8 mouse cellular contexts compared by ENCODE assay signal in genomic region chr7:56019930-56020253, GRCm38 (mm10). TPM values are rescaled to one million over a fixed set of nuclear protein-coding genes. Genes with fewer than 3 reads are reported as not detected.
A peak's percentile ranks its signal among the peaks of the same experiment; 100 is the strongest.
DNase-seq lines count a peak whose midpoint lies in the region; ATAC-seq and TF ChIP-seq lines count a peak whose summit lies in the region.

Gene Nipa1 (minus strand): TSS chr7:56019954.

- H3K36me3 ChIP-seq in thymus, adult 2 months (ENCODE audit: control insufficient read depth, insufficient read depth, low read length), result no peaks in the 10 kb centered on the region

- TF ChIP-seq POLR2A in thymus, adult 2 months (IDR thresholded peaks at IDR 0.05; ENCODE audit: control insufficient read depth, extremely low read depth, insufficient read depth, low read length, poor library complexity), result no peak
- TF ChIP-seq POLR2A in olfactory bulb, adult 2 months (IDR thresholded peaks at IDR 0.05; ENCODE audit: insufficient read depth, low read depth, low read length), result no peak

- no peak for DNase-seq in gastrocnemius, adult 2 months
- no peak for DNase-seq in gastrocnemius, postnatal 36 days
- no peak for DNase-seq in thymus, adult 2 months
- no peak for DNase-seq in thymus, postnatal 14 days
- DNase-seq in left cerebral cortex, postnatal 36 days (ENCODE audit: low spot score in 2 of 2), result no peak
- DNase-seq in c-Kit-positive CD71-positive TER-119-positive erythroid progenitor cells, embryonic 14.5 days (ENCODE audit: low spot score), result no peak

- H3K27me3 ChIP-seq in thymus, adult 2 months (ENCODE audit: control insufficient read depth, insufficient read depth, low read length), result peaks cover 2% of the 10 kb centered on the region; the same call in 1 of the 2 replicates

- TF ChIP-seq CTCF in gastrocnemius, adult 2 months (IDR thresholded peaks at IDR 0.05), result no peak
- no peak for TF ChIP-seq CTCF in thymus, adult 2 months (IDR thresholded peaks at IDR 0.05; ENCODE audit: borderline replicate concordance, control insufficient read depth, extremely low read depth, insufficient read depth, low read length, poor library complexity)
- TF ChIP-seq CTCF in olfactory bulb, adult 2 months (IDR thresholded peaks at IDR 0.05; ENCODE audit: insufficient read depth, low read depth, low read length), result no peak

- peak within 1 kb of the TSS; percentile 97 for H3K4me3 ChIP-seq in gastrocnemius, adult 2 months
- H3K4me3 ChIP-seq in thymus, adult 2 months (ENCODE audit: control insufficient read depth, insufficient read depth, low read length), result peak within 1 kb of the TSS; percentile 55
- peak within 1 kb of the TSS; percentile 59 for H3K4me3 ChIP-seq in olfactory bulb, adult 2 months (ENCODE audit: insufficient read depth, low read depth, low read length)

- ATAC-seq in megakaryocyte progenitor cell, adult 5-6 weeks (replicated peaks; ENCODE audit: poor library complexity), result no peak

- intact Hi-C loops in gastrocnemius, adult 2 months (cut with DNase I), result loop anchor here (2.0 kb wide), 1 partner anchor 29 kb away; no protein-coding TSS in a partner anchor
- intact Hi-C loops in gastrocnemius, postnatal 36 days (cut with DNase I), result no loop called here
- intact Hi-C loops in left cerebral cortex, postnatal 36 days (cut with DNase I), result loop anchor here (5.0 kb wide), 1 partner anchor 33 kb away; no protein-coding TSS in a partner anchor

- 54% methylated on average over 3 of the region's 3 CpGs for WGBS in thymus, adult 2 months
- 39% methylated on average over 3 of the region's 3 CpGs for WGBS in olfactory bulb, adult 2 months

- H3K27ac ChIP-seq in gastrocnemius, adult 2 months, result peak within 1 kb of the TSS; percentile 85
- H3K27ac ChIP-seq in thymus, adult 2 months (ENCODE audit: control insufficient read depth, insufficient read depth, low read length), result no peak within 1 kb of the TSS
- H3K27ac ChIP-seq in olfactory bulb, adult 2 months (ENCODE audit: insufficient read depth, low read depth, low read length), result peak within 1 kb of the TSS; percentile 36

- H3K4me1 ChIP-seq in thymus, adult 2 months (replicated peaks; ENCODE audit: control insufficient read depth, insufficient read depth, low read length), result peaks cover 10% of the 10 kb centered on the region
- no peaks in the 10 kb centered on the region for H3K4me1 ChIP-seq in olfactory bulb, adult 2 months (ENCODE audit: control insufficient read depth, insufficient read depth, low read length)

RNA-seq across cellular contexts. Expression of gene Nipa1, which starts in this region (rescaled TPM):
- 1 to 10 TPM; 2.5 to 3.5 TPM for total RNA-seq in gastrocnemius, adult 2 months (2021)
- total RNA-seq in gastrocnemius, postnatal 36 days (2021), result 1 to 10 TPM; 2.1 to 2.5 TPM
- polyA plus RNA-seq in thymus, adult 2 months (2012; rRNA removed), result 0.74 and 0.80 TPM in 2 replicates
- 10 to 100 TPM; 62.1 to 71.4 TPM for total RNA-seq in left cerebral cortex, postnatal 36 days (2021)
- 95.7 TPM in 1 of 2 replicates, not detected in the other for polyA plus RNA-seq in olfactory bulb, adult 2 months (2012; ENCODE audit: insufficient read depth, insufficient read length, low replicate concordance, missing spikeins)
- total RNA-seq in megakaryocyte progenitor cell, adult 5-6 weeks (2015), result 2.6 and 3.4 TPM in 2 replicates
- 3.5 and 4.9 TPM in 2 replicates for total RNA-seq in megakaryocyte progenitor cell, adult 5-6 weeks (2017)

Comparison
In these comparisons a context has a peak if more than half of its experiments do, and no peak if none do; other contexts are left out.
1. RNA of gene Nipa1 (total RNA-seq): 62.1 to 71.4 TPM in left cerebral cortex, postnatal 36 days; 2.6 to 4.9 TPM in megakaryocyte progenitor cell, adult 5-6 weeks, 2.5 to 3.5 TPM in gastrocnemius, adult 2 months and 2.1 to 2.5 TPM in gastrocnemius, postnatal 36 days; every median in the first group is over 10 times any median in the second.
2. Peak in every context shown above with its lines, with median percentiles within 50 percentile points of each other: H3K4me3 ChIP-seq.